Mouse (Mus musculus): ENCODE measurements around the gene Mki67. TPM values are rescaled to one million over a fixed set of nuclear protein-coding genes. Genes with fewer than 3 reads are reported as not detected.
"Not testable (repeated sequence)": the region's sequence is repeated elsewhere in the genome, so short reads cannot be mapped to it uniquely, and the experiment has no call there.

The Mki67 gene
- polyA plus RNA-seq, 1 experiment, result 0.28 TPM

DNA sequence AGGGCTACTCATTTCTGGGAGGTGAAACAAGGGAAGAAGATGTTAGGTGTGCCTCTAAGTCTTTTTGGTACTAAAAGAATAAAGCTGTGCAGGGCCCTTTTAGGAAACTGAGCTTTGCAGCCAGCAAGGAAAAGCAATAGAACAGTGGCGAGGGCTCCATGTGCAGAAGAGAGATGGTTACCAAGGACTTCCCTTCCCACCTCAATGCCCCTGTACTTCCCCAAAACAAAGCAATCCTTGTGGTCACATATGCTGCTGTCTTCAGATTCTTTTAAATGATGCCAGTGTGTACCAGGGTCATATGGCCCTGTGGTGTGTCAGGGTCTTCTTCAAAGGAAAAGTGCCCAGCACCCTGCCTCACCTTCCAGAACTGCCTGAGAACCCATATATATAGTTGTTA lies 11.1 kb downstream of the Mki67 start:
- TF ChIP-seq POLR2A (IDR thresholded peaks at IDR 0.05; ENCODE audit: low read depth, low read length), result no peak
- TF ChIP-seq CTCF (conservative IDR thresholded peaks at IDR 0.05; ENCODE audit: insufficient read depth, insufficient read length, low read depth, low read length), result no peak
- Histone ChIP-seq H3K4me3 (ENCODE audit: insufficient read depth, low read depth, low read length) (no peak overlapping the region), H3K4me1 (ENCODE audit: control insufficient read depth, insufficient read depth, low read length) (no peaks in the 10 kb centered on the region), H3K36me3 (ENCODE audit: control insufficient read depth, insufficient read depth, low read length) (no peaks in the 10 kb centered on the region), H3K27me3 (replicated peaks; ENCODE audit: control insufficient read depth, insufficient read depth, low read length) (no peaks in the 10 kb centered on the region), H3K27ac (ENCODE audit: insufficient read depth, low read depth, low read length) (no peak overlapping the region)
- WGBS, result 97% methylated on average over 1 of the region's 1 CpGs
- no peak for DNase-seq

- Histone ChIP-seq H3K4me3 (ENCODE audit: insufficient read depth, low read depth, low read length) (no peak overlapping the region), H3K4me1 (ENCODE audit: control insufficient read depth, insufficient read depth, low read length) (no peaks in the 10 kb centered on the region), H3K27ac (ENCODE audit: insufficient read depth, low read depth, low read length) (no peak overlapping the region), H3K27me3 (replicated peaks; ENCODE audit: control insufficient read depth, insufficient read depth, low read length) (no peaks in the 10 kb centered on the region), H3K36me3 (ENCODE audit: control insufficient read depth, insufficient read depth, low read length) (no peaks in the 10 kb centered on the region)
- TF ChIP-seq POLR2A (IDR thresholded peaks at IDR 0.05; ENCODE audit: low read depth, low read length), result no peak
- TF ChIP-seq CTCF (conservative IDR thresholded peaks at IDR 0.05; ENCODE audit: insufficient read depth, insufficient read length, low read depth, low read length), result no peak
- WGBS, result 94% methylated on average over 8 of the region's 8 CpGs
- DNase-seq, result no peak
These were observed 11.9 kb downstream of the Mki67 start for GRCm38 (mm10) chr7:135704251-135704650.

DNA sequence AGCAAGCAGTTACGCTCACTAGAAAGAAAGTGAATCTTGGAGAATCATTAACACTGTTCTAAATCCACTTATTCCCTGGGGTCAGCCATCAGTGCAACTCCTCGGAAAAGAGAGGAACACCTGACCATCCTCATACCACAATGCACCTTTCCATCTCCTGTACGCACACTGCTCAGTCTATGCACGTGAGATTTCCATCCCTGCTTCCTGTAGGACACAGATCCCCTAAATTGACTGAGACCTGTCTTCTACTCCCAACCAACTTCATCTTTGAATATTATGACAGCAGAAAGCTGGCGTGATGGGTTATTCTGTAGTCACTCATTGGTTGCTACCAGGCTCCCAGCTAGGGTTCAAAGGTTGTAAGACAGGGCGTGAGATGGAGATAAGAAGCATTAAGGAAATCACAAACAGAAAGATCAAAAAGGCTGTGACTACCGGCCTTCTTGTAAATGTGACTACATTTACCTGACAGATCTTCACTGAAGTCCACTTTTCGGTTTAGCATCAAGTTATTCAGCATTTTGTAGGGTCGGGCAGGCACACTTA lies 12.5 kb downstream of the Mki67 start:
- no peak overlapping the region for H3K4me3 ChIP-seq (ENCODE audit: insufficient read depth, low read depth, low read length)
- 88% methylated on average over 9 of the region's 9 CpGs for WGBS
- H3K4me1 ChIP-seq (ENCODE audit: control insufficient read depth, insufficient read depth, low read length), result no peaks in the 10 kb centered on the region
- no peaks in the 10 kb centered on the region for H3K36me3 ChIP-seq (ENCODE audit: control insufficient read depth, insufficient read depth, low read length)
- TF ChIP-seq CTCF (conservative IDR thresholded peaks at IDR 0.05; ENCODE audit: insufficient read depth, insufficient read length, low read depth, low read length), result no peak
- TF ChIP-seq POLR2A (IDR thresholded peaks at IDR 0.05; ENCODE audit: low read depth, low read length), result no peak
- no peak overlapping the region for H3K27ac ChIP-seq (ENCODE audit: insufficient read depth, low read depth, low read length)
- H3K27me3 ChIP-seq (replicated peaks; ENCODE audit: control insufficient read depth, insufficient read depth, low read length), result no peaks in the 10 kb centered on the region
- no peak for DNase-seq

DNA sequence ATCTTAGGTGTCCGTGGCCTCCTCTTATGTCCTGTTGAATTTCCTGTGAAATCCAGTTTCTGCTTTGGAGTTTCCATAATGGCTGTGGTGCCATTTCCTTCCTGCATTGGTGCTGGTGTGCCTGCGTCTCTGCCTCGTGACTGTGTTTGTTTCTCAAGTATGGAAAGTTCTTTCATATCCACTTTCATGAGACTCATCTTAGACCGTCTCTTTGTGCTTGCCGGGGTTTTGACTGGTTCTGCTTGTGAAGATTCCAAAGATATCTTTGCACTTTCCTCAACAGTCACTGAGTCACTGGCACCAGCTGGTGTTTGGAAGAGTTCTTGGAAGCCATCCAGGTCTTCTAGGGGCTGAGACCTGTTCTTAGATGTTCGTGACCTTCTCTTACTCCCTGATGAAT lies 16.8 kb downstream of the Mki67 start:
- not testable (repeated sequence) for H3K27me3 ChIP-seq (replicated peaks; ENCODE audit: control insufficient read depth, insufficient read depth, low read length); H3K36me3 ChIP-seq (ENCODE audit: control insufficient read depth, insufficient read depth, low read length); H3K27ac ChIP-seq (ENCODE audit: insufficient read depth, low read depth, low read length); H3K4me3 ChIP-seq (ENCODE audit: insufficient read depth, low read depth, low read length); DNase-seq; H3K4me1 ChIP-seq (ENCODE audit: control insufficient read depth, insufficient read depth, low read length)
- 63% methylated on average over 6 of the region's 6 CpGs for WGBS

DNA sequence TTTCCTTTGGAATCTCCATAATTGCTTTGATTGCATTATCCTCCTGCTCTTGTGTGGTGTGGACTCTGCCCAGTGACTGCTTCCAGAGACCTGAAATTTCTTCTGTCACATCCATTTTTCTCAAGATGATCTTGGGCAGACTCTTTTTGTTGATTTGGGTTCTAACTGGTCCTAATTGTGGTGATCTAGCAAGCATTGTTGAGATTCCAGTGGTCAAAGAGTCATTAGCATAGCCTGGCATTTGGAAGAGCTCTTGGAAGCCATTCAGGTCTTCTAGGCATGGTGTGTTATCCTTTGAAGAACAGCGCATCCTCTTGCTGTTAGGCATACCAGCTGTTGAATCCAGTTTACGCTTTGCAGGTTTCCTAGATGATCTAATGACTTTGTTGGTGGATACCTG lies 17.8 kb downstream of the Mki67 start:
- TF ChIP-seq CTCF (conservative IDR thresholded peaks at IDR 0.05; ENCODE audit: insufficient read depth, insufficient read length, low read depth, low read length), result no peak
- TF ChIP-seq POLR2A (IDR thresholded peaks at IDR 0.05; ENCODE audit: low read depth, low read length), result no peak
- Histone ChIP-seq H3K27me3 (replicated peaks; ENCODE audit: control insufficient read depth, insufficient read depth, low read length) (no peaks in the 10 kb centered on the region), H3K4me1 (ENCODE audit: control insufficient read depth, insufficient read depth, low read length) (no peaks in the 10 kb centered on the region), H3K36me3 (ENCODE audit: control insufficient read depth, insufficient read depth, low read length) (no peaks in the 10 kb centered on the region), H3K27ac (ENCODE audit: insufficient read depth, low read depth, low read length) (no peak overlapping the region), H3K4me3 (ENCODE audit: insufficient read depth, low read depth, low read length) (no peak overlapping the region)
- no peak for DNase-seq
- WGBS, result 97% methylated on average over 2 of the region's 2 CpGs

DNA sequence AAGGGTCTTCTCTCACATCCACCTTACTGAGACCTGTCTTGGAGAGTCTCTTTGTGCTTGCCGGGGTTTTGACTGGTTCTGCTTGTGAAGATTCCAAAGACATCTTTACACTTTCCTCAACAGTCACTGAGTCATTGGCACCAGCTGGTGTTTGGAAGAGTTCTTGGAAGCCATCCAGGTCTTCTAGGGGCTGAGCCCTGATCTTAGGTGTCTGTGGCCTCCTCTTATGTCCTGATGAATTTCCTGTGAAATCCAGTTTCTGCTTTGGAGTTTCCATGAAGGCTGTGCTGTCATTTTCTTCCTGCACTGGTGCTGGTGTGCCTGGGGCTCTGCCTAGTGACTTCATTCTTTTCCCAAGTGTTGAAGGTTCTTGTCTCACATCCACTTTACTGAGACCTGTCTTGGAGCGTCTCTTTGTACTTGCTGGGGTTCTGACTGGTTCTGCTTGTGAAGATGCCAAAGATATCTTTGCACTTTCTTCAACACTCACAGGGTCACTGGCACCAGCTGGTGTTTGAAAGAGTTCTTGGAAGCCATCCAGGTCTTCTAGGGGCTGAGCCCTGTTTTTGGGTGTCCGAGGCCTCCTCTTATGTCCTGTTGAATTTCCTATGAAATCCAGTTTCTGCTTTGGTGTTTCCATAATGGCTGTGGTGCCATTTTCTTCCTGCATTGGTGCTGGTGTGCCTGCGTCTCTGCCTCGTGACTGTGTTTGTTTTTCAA lies 19.0 kb downstream of the Mki67 start:
- not testable (repeated sequence) for H3K27ac ChIP-seq (ENCODE audit: insufficient read depth, low read depth, low read length); H3K4me3 ChIP-seq (ENCODE audit: insufficient read depth, low read depth, low read length); H3K36me3 ChIP-seq (ENCODE audit: control insufficient read depth, insufficient read depth, low read length); DNase-seq; H3K4me1 ChIP-seq (ENCODE audit: control insufficient read depth, insufficient read depth, low read length); H3K27me3 ChIP-seq (replicated peaks; ENCODE audit: control insufficient read depth, insufficient read depth, low read length)
- 91% methylated on average over 5 of the region's 5 CpGs for WGBS

DNA sequence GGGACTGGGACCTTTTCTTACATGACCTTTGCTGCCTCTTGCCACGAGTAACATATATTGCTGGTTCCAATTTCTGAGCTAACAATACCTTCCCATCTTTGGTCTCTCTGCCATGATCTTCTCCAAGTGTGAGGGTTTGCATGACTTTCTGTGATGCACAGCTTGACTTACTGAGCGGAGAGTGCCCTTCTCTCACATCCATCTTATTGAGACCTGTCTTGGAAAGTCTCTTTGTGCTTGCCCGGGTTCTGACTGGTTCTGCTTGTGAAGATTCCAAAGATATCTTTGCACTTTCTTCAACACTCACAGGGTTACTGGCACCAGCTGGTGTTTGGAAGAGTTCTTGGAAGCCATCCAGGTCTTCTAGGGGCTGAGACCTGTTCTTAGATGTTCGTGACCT lies 20.0 kb downstream of the Mki67 start:
- 85% methylated on average over 4 of the region's 4 CpGs for WGBS
- no peak overlapping the region for H3K27ac ChIP-seq (ENCODE audit: insufficient read depth, low read depth, low read length)
- no peaks in the 10 kb centered on the region for H3K4me1 ChIP-seq (ENCODE audit: control insufficient read depth, insufficient read depth, low read length)
- no peaks in the 10 kb centered on the region for H3K36me3 ChIP-seq (ENCODE audit: control insufficient read depth, insufficient read depth, low read length)
- no peak overlapping the region for H3K4me3 ChIP-seq (ENCODE audit: insufficient read depth, low read depth, low read length)
- TF ChIP-seq POLR2A (IDR thresholded peaks at IDR 0.05; ENCODE audit: low read depth, low read length) (no peak), CTCF (conservative IDR thresholded peaks at IDR 0.05; ENCODE audit: insufficient read depth, insufficient read length, low read depth, low read length) (no peak)
- no peaks in the 10 kb centered on the region for H3K27me3 ChIP-seq (replicated peaks; ENCODE audit: control insufficient read depth, insufficient read depth, low read length)
- DNase-seq, result no peak

Measured in kidney, adult 2 months (tissue).